Mouse (Mus musculus) thymus, adult 18-20 months (tissue): ENCODE data around the gene Abcd1.
"Not testable (repeated sequence)": the region's sequence is repeated elsewhere in the genome, so short reads cannot be mapped to it uniquely, and the experiment has no call there.

Experiments used
- DNase-seq, 2 experiments: peaks; one replicate each; pipeline ENCODE4 v3.0.0; 2022; ENCODE audit warnings: mixed read lengths in 2 of 2

The Abcd1 gene

DNA sequence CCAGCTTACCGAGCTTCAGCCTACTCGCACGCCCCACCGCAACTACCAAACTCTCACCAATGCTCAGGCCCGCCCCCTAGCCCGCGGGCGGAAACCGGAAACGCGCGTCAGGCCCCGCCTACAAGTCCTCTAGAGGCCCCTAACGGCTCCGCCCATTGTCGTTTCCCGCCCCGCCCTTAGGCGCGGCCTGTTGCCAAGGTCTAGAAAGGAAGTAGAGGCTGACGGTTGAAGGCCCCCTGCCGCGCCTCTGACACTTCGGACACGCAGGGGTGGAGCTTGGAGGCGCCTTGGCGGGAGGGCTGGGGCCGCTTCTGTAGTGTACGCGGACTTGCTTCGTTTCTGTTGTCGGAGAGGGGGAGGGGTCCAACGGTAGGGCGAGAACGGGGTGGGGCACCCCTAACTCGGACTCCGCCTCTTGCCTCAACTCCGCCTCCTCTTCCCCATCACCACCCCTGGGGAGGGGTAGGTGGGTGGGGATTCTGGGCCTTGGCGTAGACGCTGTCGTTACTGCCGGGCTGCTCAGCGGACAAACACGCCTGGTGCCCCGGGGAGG, at the start of gene Abcd1, which contains the start of gene Bcap31:
Gene Abcd1 (plus strand): TSS at position 489 of the 553 bp plus-strand sequence.
Gene Bcap31 (minus strand): TSS at position 67 of the 553 bp plus-strand sequence.
- peak; percentile 92 to 96 for DNase-seq

DNA sequence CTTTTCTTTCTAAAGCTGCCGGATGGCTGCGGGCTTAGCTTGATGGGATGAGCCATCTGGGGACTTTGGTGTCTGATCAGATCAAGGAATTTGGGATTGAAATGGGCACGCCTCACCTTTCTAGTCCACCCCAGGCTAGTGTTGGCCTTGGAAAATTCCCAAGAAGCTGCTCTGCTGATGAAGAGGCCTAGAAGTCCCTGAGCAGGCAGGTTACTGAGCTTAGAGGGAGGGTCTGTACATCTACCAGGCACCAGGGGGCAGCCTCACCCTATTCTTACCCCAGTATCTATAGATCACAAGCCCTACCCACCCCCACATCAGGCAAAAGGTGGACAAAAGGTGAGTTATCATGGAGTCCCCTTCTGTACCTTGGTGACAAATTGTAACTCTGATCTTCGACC, 44.4 kb upstream of the Abcd1 start:
- DNase-seq, result peak in 1 of 2 experiments; percentile 40

DNA sequence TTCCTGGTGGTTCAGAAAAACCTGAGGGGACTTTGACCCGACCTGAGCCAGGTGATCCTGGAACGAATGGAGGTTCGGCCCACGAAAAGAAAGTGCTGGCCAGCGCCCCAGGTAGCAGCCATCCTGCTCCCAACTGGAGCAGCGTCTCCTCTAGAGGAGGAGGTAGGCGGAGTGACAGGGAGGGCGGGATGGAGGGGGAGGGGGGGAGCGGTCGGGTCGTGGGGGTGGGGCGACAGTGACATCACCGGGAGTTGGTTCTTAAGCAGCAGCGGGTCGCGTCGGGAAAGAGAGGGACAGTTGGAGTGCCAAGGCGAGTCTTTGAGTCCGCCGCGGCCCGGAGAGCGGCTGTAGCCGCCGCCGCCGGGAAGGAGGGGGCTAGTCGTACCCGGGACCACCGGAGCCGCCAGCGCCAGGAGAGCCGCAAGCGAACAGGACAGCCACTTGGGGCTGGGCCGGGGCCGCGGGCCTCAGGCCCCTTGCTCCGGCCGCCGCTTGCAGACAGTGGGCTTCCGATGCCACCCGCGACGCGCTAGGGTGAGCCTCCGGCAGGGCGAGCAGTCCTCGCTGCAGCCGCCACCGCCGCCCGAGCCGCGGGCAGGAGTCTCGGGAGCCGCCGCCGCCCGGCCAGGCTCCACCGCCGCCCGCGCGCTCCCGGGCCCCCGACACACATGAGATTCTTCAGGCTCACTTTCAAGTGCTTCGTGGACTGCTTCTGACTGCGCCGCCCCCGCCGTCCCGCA, 43.3 kb upstream of the Abcd1 start, which contains the start of gene Slc6a8:
Gene Slc6a8 (plus strand): TSS at position 272 of the 740 bp plus-strand sequence.
- no peak for DNase-seq

DNA sequence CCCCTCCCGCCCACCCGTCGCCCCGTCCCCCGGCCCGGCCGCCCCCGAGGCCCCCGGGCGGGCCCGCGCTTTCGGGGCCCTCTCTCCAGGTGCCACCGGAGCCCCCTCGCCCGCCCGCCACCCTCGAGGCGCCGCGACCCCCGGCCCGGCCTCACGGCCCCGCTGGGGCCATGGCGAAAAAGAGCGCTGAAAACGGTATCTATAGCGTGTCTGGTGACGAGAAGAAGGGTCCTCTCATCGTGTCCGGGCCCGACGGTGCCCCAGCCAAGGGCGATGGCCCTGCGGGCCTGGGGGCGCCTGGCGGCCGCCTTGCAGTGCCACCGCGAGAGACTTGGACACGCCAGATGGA, 42.8 kb upstream of the Abcd1 start:
- no peak for DNase-seq

DNA sequence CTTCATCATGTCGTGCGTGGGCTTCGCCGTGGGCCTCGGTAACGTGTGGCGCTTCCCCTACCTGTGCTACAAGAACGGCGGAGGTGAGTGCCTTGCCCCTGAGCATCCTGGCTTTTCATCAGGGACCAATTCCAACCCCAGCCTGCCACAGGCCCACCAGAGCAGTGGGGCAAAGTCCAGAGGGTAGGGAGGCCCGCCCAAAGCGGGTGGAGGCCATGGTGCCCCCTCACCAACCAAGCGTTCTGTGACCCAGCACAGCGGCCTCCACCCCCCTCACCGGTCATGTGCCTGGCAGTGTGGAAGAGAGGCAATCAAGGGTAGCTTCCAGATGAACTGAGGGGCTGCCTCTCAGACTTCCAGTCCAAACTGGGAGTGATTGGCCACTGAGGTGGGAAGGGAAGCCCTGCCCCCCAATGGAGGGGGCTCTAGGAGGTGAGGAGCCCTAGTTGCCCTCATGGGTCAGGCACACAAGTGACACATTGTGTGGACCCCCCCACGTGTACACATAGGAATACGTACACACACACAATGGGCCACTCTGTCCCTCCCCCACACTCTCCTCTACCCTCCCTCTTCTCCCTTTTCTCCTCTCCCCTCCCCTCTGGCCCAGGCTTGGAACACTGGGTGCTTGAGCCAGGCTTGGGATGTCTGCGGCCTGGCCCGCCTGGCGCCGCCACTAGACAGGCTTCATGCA, 42.3 kb upstream of the Abcd1 start:
- no peak for DNase-seq

DNA sequence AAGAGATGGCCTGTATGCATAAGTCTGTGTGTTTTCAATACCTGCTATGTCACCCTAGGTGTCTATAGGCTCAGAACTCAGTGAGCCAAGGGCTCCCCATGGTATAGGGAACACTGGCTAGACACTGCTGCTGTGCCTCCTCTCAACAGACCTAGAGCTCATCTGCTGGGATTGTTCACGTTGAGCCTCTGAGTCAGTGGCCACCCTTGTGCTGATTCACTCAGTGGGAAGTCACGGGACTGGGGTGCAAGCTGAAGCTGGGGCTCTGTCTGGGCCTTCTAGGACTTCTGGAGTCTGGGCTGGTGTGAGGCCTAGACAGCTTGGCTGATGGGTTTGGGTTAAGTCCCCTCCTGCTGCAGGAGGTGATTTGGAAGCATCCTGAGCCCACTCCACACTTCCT, 41.2 kb upstream of the Abcd1 start:
- no peak for DNase-seq

DNA sequence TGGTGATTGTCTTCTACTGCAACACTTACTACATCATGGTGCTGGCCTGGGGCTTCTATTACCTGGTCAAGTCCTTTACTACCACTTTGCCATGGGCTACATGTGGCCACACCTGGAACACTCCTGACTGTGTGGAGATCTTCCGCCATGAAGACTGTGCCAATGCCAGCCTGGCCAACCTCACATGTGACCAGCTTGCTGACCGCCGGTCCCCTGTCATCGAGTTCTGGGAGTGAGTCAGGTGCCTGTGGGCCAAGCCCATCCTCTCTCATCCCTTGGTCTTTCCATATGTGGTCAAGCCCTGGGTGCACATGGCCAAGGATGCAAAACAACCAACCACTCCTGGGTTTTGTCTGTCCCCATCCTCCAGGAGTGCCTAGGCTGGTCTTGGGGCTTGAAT, 39.7 kb upstream of the Abcd1 start:
- DNase-seq, result no peak

DNA sequence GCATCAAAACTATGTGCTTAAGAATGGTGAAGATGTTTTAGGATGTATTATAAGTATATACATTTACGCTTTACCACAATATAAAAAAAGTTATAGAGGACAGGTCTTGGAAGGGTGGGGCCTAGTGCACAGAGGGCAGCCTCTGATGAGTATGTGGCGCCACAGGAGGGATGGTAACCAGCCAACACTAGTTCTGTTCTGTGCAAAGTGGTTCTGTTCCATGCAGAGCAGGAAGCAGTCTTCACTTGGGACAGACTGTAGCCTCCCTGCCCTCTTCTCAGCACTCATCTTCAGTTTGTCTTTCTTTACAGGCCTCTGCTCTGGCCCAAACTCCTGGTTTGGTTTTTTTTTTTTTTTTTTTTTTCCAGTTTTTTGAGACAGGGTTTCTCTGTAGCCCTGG, 32.2 kb upstream of the Abcd1 start:
- DNase-seq, result no peak

DNA sequence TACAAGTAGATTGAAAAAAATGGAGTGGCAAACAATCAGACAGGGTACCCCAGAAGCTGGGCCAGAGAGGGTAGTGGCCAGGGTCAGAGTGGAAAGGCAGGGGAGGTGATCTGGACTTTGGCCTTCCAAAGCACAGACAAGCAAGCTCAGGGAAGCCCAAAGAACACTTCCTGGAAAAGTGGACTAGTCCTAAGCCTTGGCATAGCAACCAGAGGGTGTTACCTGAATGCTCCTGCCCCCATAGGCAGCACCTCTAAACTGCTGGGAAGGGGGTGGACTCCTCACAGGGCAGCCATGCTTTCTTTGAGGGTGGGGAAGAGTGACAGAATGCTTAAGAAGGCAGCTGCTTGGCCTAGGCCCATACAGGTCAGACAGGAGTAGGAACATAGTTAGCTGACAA, 31.4 kb upstream of the Abcd1 start:
- DNase-seq, result no peak

DNA sequence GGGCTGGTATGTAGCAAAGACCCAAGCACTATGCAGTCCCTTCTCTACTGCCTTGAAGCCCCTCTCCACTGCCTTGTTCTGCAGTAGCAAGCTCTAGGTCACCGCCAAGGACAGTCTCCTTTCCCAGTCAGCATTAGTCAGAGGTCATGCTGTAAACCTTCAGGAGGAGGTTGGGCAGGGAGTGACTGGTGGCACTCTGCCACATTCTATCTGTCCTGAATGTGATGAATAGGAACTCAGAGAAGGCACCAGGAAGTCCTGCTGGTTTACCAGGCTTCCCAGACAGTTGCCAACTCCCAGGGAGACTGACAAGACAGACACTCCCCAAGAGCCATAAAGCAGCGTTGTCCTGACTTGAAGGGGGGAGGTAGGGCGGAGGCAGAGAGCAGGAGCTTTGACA, 30.8 kb upstream of the Abcd1 start:
- no peak for DNase-seq

DNA sequence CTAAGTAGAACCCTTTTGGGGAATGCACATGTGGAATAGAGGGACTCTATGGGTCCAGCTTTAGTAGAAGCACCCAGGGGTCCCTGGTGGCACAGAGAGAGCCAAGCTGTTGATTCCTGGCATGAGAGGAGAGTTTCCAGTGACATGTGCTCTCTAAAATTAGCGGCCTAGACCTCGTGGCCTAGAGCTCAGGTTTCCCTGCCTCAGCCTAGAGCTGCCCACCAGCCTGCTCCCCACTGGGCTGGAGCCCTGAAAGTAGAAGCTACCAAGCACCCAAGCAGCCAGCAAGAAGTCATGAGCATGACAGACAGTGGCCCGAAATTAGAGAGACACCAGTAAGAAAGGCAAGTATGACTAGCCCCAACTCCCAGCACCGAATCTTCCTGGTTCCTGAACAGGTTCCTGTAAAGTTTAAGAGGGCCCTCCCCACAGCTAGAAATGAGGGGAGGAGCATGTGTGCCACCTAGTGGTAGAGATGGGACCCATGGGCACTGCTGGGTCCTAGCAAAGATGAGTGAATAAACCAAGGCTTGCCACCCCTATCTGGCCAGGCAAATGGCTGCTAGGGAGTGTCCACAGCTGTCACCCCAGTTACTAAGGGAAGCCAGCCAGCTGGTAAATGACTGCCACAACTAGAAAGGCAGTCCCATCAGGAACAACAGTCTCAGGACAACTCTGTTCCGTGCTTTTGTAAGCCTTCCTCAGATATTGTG, 25.3 kb upstream of the Abcd1 start:
- DNase-seq, result no peak

DNA sequence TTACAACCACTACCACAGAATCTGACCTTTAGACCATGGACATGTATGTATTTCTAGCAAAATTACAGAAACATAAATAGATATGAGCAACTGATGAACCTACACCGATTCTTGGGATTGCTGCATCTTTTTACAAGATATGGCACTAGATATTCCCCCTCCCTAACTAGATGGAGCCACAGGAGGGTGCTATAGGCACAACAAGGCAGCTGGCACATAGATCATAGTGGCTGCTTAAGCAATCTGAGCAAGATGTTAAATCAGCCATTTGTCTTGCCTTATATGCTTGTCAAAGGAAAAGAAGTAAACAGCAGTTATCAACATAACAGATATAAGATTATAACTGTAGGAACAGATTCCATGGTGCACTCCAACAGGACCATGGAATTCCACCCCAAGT, 15.9 kb upstream of the Abcd1 start:
- no peak for DNase-seq

DNA sequence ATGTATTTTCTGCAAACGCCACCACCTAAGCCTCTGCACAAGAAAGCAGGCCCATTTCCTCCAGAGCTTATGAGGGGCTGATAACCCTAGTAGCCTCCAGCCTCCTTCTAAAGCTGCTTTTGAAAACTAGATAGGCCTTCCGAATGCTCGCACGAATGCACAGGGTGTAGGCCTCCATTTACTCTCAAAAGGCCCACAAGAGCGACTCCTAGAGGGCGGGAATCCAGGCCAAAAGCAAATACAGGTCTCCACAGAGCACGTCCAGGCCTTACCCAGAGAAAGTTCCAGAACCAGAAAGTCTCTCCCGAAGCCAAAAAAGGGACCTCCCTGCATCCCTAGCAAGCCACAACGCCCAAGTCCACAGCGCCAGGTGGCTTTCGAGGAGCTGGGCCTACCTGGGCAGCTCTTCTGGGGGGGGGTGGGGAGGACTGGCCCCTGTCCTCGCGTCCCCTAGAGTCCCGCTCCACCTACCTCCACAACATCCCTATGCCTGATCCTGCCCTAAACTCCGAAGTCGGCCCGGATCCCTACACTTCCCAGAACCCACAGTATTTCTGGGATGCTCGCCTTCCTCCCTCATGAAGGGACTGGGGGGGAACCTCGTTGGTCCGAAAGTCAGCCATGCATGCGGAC, 805 bp upstream of the Abcd1 start:
- peak; percentile 12 to 46 for DNase-seq

DNA sequence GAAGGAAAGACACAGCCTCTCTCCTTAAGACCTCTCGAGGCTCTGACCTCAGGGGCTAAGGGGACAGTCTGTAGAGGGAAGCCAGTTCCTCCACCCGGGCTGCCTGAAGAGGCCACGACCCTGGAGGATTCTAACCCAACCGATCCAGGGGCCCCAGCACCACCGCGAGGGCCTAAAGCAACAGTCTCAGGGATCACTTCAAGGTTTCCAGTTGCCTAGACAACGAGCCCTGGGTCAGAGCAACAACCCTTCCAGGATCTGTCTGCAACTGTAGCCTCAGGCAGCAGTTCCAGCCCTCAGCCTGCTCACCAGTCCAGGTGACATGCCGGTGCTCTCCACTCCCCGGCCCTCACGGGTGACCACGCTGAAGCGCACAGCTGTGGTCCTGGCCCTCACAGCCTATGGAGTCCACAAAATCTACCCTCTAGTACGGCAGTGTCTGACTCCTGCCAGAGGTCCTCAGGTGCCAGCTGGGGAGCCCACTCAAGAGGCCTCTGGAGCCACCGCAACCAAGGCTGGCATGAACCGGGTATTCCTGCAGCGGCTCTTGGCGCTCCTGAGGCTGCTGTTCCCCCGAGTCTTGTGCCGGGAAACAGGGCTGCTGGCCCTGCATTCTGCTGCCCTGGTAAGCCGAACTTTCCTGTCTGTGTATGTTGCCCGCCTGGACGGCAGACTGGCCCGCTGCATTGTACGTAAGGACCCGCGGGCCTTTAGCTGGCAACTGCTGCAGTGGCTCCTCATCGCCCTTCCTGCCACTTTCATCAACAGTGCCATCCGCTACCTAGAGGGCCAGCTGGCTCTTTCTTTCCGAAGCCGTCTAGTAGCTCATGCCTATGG, 530 bp downstream of the Abcd1 start:
- DNase-seq, result peak in 1 of 2 experiments; percentile 20

DNA sequence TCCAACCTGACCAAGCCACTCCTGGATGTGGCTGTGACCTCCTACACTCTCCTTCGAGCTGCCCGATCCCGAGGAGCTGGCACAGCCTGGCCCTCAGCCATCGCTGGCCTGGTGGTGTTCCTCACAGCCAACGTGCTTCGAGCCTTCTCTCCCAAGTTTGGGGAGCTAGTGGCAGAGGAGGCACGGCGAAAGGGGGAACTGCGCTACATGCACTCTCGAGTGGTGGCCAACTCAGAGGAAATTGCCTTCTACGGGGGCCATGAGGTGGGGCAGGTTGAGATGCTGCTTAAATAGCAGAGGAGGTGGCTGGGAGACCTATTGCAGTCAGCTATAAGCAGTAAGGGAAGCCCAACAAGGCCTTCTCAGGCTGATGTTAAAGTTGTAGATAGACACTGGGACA, 1.3 kb downstream of the Abcd1 start:
- peak; percentile 17 to 34 for DNase-seq

DNA sequence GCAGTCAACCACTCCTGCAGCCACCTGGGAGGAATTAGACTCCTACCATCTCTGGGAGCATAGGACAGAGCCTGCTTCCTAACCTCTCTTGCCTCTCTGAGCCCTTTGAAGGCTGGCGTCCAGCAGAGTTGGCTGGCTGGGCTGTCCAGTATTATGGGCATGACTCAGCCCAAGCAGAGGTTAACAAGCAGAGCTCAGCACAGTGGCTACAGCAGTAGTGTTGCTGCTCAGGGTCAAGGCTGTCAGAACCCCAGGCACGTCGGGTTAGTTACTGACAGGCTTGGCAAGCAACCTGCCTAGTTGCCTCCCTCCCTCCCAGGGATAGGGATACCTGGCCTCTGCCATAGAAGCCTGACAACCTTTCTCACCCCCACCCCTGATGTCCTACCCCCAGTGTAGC, 1.9 kb downstream of the Abcd1 start:
- no peak for DNase-seq

DNA sequence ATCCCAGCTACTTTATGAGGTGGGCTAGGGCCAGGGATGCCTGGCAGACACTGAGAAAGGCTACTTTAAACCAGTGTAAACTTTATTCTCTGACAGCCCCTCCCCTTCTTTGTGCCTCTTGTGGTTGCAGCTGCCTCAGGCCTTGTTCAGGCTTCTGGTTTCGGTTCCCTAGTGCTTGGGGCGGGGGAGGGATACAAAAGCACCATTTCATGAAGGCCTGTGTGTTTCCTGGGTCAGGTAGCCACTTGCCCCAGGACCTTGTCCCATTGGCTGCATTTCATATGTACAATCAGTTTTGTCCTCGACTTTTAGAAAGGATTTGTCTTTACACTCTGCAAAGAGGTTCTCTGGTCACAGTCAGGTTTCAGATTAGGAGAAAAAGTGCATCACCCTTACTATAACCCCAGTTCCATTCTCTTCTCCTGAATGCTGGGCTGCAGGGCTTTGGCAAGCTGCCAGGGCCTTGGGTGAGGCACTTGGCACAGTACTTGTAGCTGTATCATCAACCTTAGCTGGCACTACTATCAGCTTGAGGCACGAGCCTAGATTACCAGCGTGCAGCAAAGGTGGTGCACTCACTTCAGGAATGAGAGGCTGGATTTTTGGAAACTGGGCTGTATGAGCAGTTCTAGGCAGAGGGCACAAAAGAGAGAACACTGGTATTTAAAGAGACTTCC, 2.4 kb downstream of the Abcd1 start:
- DNase-seq, result peak; percentile 8 to 34

DNA sequence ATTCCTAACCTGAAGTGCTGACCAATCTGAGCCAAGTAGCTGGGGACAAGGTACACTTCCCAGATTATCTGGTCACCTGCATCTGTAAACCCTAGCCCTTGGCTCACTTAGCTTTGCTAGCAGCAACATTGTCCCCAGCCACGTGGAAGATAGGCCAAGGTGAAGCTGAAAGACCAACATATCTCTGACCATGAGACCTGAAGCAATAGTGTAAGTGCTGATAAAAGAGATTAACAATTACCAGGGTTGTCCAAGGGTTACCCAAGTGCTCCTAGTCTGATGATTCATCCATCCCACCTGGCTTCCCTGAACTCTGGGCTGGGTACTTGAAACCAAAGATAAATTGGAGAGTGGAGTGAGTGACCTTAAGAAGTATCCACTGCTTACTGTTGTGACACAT, 14.5 kb downstream of the Abcd1 start:
- no peak for DNase-seq

DNA sequence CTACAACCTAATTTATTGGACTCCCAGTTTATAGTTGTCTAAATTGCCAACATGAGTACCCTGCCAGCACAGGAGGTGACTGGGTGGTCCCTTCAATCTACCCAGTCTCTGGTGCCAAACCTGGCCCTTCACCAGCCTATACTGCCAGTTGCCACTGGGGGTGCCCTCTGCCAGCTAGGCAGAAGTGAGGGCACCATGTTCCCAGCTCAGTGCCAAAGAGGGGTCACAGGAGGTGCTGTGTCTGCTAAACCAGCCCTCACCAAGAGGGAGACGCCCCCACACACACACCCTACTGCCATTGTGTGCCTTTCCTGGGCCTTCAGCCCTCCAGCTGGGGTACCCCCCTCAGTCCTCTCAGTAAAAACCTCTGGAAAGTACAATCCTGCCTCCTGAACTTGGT, 21.8 kb downstream of the Abcd1 start:
- no peak for DNase-seq

DNA sequence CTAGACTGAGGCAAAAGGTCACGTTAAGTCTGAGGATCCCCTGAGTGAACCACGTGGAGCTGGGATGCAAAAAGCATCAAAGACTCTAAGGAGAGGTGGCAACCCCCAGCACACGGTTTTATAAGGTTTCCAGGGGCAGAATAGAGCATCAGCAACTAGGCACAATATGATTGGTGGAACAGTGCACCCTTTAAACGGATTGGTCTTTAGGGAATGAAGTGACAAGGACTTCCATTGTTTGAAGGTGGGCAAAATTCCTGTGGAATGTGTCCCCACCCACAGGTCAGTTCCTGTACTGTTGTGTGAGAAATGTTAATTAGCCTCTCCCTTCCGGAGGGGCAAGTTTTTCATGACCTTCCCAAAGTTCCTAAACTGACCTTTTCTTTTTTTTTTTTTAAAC, 22.8 kb downstream of the Abcd1 start:
- DNase-seq, result no peak

DNA sequence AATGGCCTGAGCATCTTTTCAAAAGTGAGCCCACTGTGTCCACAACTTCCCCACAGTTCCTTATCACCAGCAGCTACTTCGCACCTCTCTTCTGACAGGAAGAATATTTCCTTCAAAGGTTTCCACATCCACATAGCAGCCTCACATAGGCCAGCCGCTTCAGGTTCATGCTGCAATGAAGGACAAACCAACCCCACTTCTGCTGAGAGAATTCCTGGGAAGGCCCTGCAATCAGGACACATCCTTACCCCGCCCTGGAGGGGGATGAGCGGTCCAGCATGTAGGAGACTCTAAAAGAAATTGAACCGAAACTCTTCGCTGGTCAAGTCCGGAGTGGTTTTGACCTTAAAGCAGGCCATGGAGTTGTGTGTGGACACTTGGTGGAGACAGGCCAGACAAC, 23.4 kb downstream of the Abcd1 start:
- not testable (repeated sequence) for DNase-seq
